Mouse (Mus musculus) liver, embryonic 14.5 days (tissue): ENCODE measurements around the gene Pip5k1b.

ENCODE experiments used
- CTCF ChIP-seq: IDR thresholded peaks from 2 replicates; pipeline ENCODE4 v1.5.1; 2016; ENCODE audit warnings: antibody characterized with exemption, low read depth, control low read depth
- EP300 ChIP-seq: IDR thresholded peaks from 2 replicates; pipeline ENCODE4 v1.6.1; 2016; ENCODE audit warnings: antibody characterized with exemption, low read depth

DNA sequence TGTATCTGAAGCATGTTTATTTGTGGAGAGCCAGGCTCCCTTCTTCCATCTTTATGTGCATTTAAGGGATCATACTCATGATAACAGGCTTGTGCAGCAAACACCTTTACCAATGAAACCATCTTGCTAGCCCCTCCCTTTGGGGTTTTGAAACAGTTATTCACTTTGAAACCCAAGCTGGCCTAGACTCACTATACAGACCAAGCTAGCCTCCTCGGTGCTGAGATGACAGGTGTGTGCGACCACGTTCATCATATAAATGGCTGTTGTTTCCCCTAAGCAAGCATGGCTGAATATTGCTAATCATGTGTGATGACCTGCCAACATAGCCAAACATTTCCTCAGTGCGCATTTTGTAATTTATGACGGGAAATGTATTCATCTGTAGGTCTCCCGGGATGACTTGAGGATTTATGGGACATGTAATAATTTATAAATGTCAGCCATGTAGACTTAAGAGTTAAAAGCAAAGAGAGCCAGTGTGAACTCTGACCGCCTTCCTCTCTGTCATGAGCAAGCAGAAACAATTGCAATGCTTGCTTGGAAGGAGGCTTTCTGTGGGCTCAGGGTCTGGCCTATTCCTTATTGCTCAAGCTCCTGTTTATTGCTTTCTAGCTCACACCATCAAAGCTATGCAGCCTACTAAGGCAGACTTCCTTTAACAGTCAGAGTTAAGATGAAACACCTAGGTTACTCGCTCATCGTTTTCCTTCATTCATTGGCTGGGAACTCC lies 164.0 kb downstream of the Pip5k1b start:
- TF ChIP-seq CTCF (no peak), EP300 (no peak)
